Mouse (Mus musculus): ENCODE measurements around the gene Utp20. TPM values are rescaled to one million over a fixed set of nuclear protein-coding genes. Genes with fewer than 3 reads are reported as not detected.

Utp20 gene
- polyA plus RNA-seq (2014; fragmentation: Illumina TruSeq; extraction: RNeasy Lipid Tissue Mini Kit (QIAGEN cat#74804); ENCODE audit: low read depth, low replicate concordance): 38.1 TPM

GRCm38 (mm10) chr10:88826188-88826946, at the start of gene Utp20:
Gene Utp20 (minus strand): TSS chr10:88826804.

GRCm38 (mm10) chr10:88730571-88731495, 95.8 kb downstream of the Utp20 start, which contains the start of gene Arl1:
Gene Arl1 (plus strand): TSS chr10:88730858.

Other genes with a start within 250 kb of the Utp20 start
- 0.44 TPM for gene Mybpc1, start 221.7 kb downstream of the Utp20 start, polyA plus RNA-seq (2014; fragmentation: Illumina TruSeq; extraction: RNeasy Lipid Tissue Mini Kit (QIAGEN cat#74804); ENCODE audit: low read depth, low replicate concordance)
- gene Spic, start 141.8 kb downstream of the Utp20 start, polyA plus RNA-seq (2014; fragmentation: Illumina TruSeq; extraction: RNeasy Lipid Tissue Mini Kit (QIAGEN cat#74804); ENCODE audit: low read depth, low replicate concordance): not detected
- gene Arl1, start 95.9 kb downstream of the Utp20 start, polyA plus RNA-seq (2014; fragmentation: Illumina TruSeq; extraction: RNeasy Lipid Tissue Mini Kit (QIAGEN cat#74804); ENCODE audit: low read depth, low replicate concordance): 427 TPM
- gene Slc5a8, start 59.2 kb upstream of the Utp20 start, polyA plus RNA-seq (2014; fragmentation: Illumina TruSeq; extraction: RNeasy Lipid Tissue Mini Kit (QIAGEN cat#74804); ENCODE audit: low read depth, low replicate concordance): 171 TPM